Mouse (Mus musculus): Measurements from ENCODE around the gene Ifna1.

DNA sequence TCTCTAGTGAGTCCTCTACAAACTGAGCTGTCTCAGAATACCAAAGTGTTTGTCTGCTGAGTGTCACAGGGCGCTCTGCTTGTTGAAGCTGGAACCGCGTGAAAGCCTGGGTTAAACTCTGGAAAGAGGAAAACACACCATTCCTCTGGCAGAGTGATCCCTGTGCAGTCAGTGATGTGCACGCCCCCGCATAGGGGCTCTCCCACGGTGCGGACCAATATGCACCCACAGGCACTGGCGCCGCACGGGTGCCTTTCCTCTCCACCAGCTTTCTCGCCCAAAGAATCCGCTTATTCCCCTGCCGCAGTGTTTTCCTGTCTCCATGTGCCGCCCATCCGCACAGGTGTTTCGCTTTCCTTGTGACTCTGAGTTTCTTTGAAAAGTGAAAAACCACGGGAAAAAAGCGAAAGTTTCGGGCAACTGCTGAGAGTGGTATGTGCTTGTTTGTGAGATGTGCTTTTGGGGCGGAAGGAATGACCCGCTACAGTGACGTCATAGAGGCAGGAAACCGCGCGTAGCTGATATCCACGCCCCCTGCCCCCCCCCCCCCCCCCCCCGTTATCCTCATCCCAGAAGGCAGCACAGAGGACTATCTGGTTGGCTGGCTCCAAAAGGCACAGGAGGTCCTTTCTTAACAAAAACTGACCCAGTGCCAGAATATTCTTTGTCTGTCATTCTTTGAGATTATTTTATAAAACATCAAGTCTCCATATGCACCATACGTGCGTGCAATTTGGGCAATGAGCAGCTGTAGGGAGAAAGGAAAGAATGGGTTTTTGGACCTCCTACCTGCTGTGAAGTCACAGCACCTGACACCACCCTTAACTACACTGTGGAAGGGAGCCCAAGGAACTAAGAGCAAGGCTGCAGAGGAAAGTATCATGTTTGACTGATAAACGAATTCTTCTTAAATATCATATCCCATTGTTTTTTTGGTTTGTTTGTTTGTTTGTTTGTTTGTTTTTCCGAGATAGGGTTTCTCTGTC is 18.3 kb downstream of the Ifna1 start:
- TF ChIP-seq CTCF (IDR thresholded peaks at IDR 0.05; ENCODE audit: extremely low read depth, insufficient read depth, low read length) (no peak), POLR2A (IDR thresholded peaks at IDR 0.05; ENCODE audit: extremely low read depth, insufficient read depth, low read length) (no peak)
